Mouse (Mus musculus): ENCODE results near the gene Gm7861. TPM values are rescaled to one million over a fixed set of nuclear protein-coding genes. Genes with fewer than 3 reads are reported as not detected.

Gene Gm7861
- polyA plus RNA-seq (2012; rRNA removed), result not detected in 2 replicates

DNA sequence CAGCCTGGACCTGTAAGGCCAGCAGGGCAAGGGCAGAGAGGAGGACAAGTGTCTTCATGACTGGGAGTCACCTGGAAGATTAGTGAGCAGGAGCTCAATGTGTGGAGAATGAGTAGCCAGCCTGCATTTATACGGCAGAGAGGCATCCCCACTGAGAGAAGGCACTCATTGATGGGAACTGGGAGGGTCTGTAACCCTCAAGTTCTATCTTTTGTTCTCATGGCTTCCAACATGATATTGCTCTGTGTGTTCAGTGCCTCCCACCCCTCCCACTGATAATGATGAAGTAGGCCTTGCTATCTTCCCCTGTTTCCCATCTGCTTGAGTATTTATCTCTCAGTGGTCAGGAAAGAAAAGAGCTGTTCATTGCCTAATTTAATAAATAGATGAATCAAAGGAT lies at the start of gene Gm7861:
TSS of gene Gm7861 (minus strand) at position 101 of the 400 bp plus-strand sequence.

DNA sequence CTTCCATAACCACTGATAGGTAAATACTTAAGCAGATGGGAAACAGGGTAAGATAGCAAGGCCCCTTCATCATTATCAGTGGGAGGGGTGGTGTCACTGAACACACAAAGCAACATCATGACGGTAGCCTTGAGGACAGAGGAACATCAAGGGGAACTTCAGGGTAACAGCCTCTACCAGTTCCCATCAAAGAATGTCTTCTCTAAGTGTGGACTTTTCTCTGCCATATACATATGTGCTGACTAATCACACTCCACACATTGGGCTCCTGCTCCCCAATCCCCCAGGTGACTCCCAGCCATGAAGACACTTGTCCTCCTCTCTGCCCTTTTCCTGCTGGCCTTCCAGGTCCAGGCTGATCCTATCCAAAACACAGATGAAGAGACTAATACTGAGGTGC lies 23.6 kb upstream of the Gm7861 start, which contains the start of gene Defa26:
TSS of gene Defa26 (plus strand) at position 301 of the 400 bp plus-strand sequence.

DNA sequence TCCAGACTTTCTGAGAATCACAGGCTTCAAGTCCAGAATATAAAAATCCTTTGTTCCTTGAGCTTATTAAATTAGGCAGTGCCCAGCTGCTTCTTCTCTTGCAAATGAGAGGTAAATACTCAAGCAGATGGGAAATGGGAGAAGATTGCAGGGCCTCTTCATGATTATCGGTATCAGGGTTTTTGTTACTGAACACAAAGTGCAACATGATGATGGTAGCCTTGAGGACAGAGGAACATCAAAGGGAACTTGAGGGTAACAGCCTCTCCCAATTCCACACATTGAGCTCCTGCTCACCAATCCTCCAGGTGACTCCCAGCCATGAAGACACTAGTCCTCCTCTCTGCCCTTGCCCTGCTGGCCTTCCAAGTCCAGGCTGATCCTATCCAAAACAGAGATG lies 11.6 kb downstream of the Gm7861 start, which contains the start of gene Defa28:
TSS of gene Defa28 (plus strand) at position 301 of the 400 bp plus-strand sequence.

DNA sequence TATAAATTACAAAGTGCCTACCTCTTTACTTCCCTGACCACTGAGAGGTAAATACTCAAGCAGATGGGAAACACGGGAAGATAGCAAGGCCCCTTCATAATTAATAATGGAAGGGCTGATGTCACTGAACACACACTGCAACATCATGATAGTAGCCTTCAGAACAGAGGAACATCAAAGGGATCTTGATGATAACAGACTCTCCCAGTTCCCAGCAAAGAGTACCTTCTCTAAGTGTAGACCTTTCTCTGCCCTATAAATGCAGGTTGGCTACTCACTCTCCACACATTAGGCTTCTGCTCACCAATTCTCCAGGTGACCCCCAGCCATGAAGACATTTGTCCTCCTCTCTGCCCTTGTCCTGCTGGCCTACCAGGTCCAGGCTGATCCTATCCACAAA lies 29.2 kb downstream of the Gm7861 start, which contains the start of gene Defa37:
TSS of gene Defa37 (plus strand) at position 301 of the 400 bp plus-strand sequence.

Other genes with a start within 250 kb of the Gm7861 start
- gene Defa2, start 216.0 kb downstream of the Gm7861 start, polyA plus RNA-seq (2012; rRNA removed), result not detected in 2 replicates
- gene Defa33, start 202.7 kb downstream of the Gm7861 start, polyA plus RNA-seq (2012; rRNA removed), result not detected in 2 replicates
- gene Defa36, start 167.1 kb downstream of the Gm7861 start, polyA plus RNA-seq (2012; rRNA removed), result not detected in 2 replicates
- not detected in 2 replicates for gene Gm7849, start 137.9 kb downstream of the Gm7861 start, polyA plus RNA-seq (2012; rRNA removed)
- gene Defa20, start 85.2 kb downstream of the Gm7861 start, polyA plus RNA-seq (2012; rRNA removed), result not detected in 2 replicates
- not detected in 2 replicates for gene Defa32, start 65.5 kb downstream of the Gm7861 start, polyA plus RNA-seq (2012; rRNA removed)
- gene Defa37, start 29.1 kb downstream of the Gm7861 start, polyA plus RNA-seq (2012; rRNA removed), result not detected in 2 replicates
- not detected in 2 replicates for gene Defa28, start 11.5 kb downstream of the Gm7861 start, polyA plus RNA-seq (2012; rRNA removed)
- gene Defa26, start 23.7 kb upstream of the Gm7861 start, polyA plus RNA-seq (2012; rRNA removed), result not detected in 2 replicates
- not detected in 2 replicates for gene Defa17, start 61.3 kb upstream of the Gm7861 start, polyA plus RNA-seq (2012; rRNA removed)
- not detected in 2 replicates for gene Defa34, start 71.3 kb upstream of the Gm7861 start, polyA plus RNA-seq (2012; rRNA removed)
- gene AY761184, start 109.1 kb upstream of the Gm7861 start, polyA plus RNA-seq (2012; rRNA removed), result not detected in 2 replicates
- gene Defa24, start 140.0 kb upstream of the Gm7861 start, polyA plus RNA-seq (2012; rRNA removed), result not detected in 2 replicates
- gene Defb50, start 229.0 kb upstream of the Gm7861 start, polyA plus RNA-seq (2012; rRNA removed), result not detected in 2 replicates
- not detected in 2 replicates for gene Defb2, start 245.4 kb upstream of the Gm7861 start, polyA plus RNA-seq (2012; rRNA removed)